19 mouse cellular contexts compared by ENCODE assay signal in genomic region chr7:126596414-126596813, GRCm38 (mm10). TPM values are rescaled to one million over a fixed set of nuclear protein-coding genes. Genes with fewer than 3 reads are reported as not detected.
"Had no signal": no experiment of that assay in that cellular context is flagged by ENCODE, and none has a peak within 500 bp of the region (broad histone marks: within the 10 kb centered on the region; RNA-seq: fewer than 3 reads in every experiment).

No protein-coding gene starts in this region.

- H3K9me3 ChIP-seq: kidney, embryonic 15.5 days; limb, embryonic 13.5 days; midbrain, embryonic 13.5 days; neural tube, embryonic 12.5 days; stomach, embryonic 15.5 days had no signal

- H3K4me2 ChIP-seq: kidney, embryonic 15.5 days; limb, embryonic 13.5 days; lung, embryonic 14.5 days; midbrain, embryonic 13.5 days; neural tube, embryonic 12.5 days; stomach, embryonic 15.5 days had no signal

- DNase-seq: kidney, adult 2 months; kidney, postnatal 14 days; left cerebral cortex, postnatal 4 days; lung, embryonic 14.5 days; lung, postnatal 10 days; lung, postnatal 4 days; right cerebral cortex, postnatal 14 days; thymus, adult 2 months; thymus, postnatal 25 days had no signal

- H3K9ac ChIP-seq: kidney, embryonic 15.5 days; limb, embryonic 13.5 days; liver, embryonic 14.5 days; lung, embryonic 14.5 days; midbrain, embryonic 13.5 days; neural tube, embryonic 12.5 days; stomach, embryonic 15.5 days had no signal

- H3K4me1 ChIP-seq: kidney, embryonic 15.5 days; midbrain, embryonic 13.5 days; neural tube, embryonic 12.5 days; stomach, embryonic 15.5 days had no signal

- H3K27me3 ChIP-seq: kidney, embryonic 15.5 days; limb, embryonic 13.5 days; neural tube, embryonic 12.5 days; stomach, embryonic 15.5 days had no signal

- H3K27ac ChIP-seq: kidney, embryonic 15.5 days; limb, embryonic 13.5 days; liver, embryonic 14.5 days; midbrain, embryonic 13.5 days; neural tube, embryonic 12.5 days; stomach, embryonic 15.5 days had no signal

- H3K36me3 ChIP-seq: kidney, embryonic 15.5 days; limb, embryonic 13.5 days; midbrain, embryonic 13.5 days; neural tube, embryonic 12.5 days; stomach, embryonic 15.5 days had no signal

- ATAC-seq: inflammation-experienced regulatory T-cells, adult 6 months; midbrain, embryonic 13.5 days had no signal

- H3K4me3 ChIP-seq: kidney, embryonic 15.5 days; limb, embryonic 13.5 days; midbrain, embryonic 13.5 days; neural tube, embryonic 12.5 days; stomach, embryonic 15.5 days had no signal

RNA-seq across cellular contexts. Expression of gene Il27, which starts 1.7 kb away (rescaled TPM):
- total RNA-seq: left cerebral cortex, adult 18-20 months; left cerebral cortex, postnatal 10 days; left cerebral cortex, postnatal 4 days had no signal
- polyA plus RNA-seq: inflammation-experienced regulatory T-cells, adult 6 months; kidney, embryonic 15.5 days; limb, embryonic 13.5 days; lung, embryonic 14.5 days; midbrain, embryonic 13.5 days; neural tube, embryonic 12.5 days; testis, adult 2 months had no signal
